Mouse (Mus musculus) forebrain, postnatal 0 days (tissue): ENCODE data around the gene Eif4g1. TPM values are rescaled to one million over a fixed set of nuclear protein-coding genes. Genes with fewer than 3 reads are reported as not detected.
A peak's percentile ranks its signal among the peaks of the same experiment; 100 is the strongest.

ENCODE experiments used
- ATAC-seq: fragments of 200-750 bp; cut with Nextera tagmentation; 2 replicates; pipeline ENCODE4 v1.8.0; 2017; ENCODE audit warnings: mild to moderate bottlenecking, moderate library complexity
- DNase-seq: peaks from one replicate; pipeline ENCODE4 v3.0.0-alpha.2; 2015
- H3K27ac ChIP-seq: fragments of 300-500 bp; sonication (generic); 2 replicates; pipeline ENCODE4 v1.5.1; 2014; ENCODE audit warnings: low read depth, mild to moderate bottlenecking, antibody characterized with exemption, low read length, moderate library complexity, mixed read lengths
- H3K27me3 ChIP-seq: fragments of 300-500 bp; sonication (generic); 2 replicates; pipeline ENCODE4 v1.6.1; 2014; ENCODE audit warnings: mild to moderate bottlenecking, low read length, mixed read lengths; ENCODE audit not compliant: insufficient read depth
- H3K36me3 ChIP-seq: fragments of 300-500 bp; sonication (generic); 2 replicates; pipeline ENCODE4 v1.6.1; 2014; ENCODE audit warnings: mild to moderate bottlenecking, moderate library complexity; ENCODE audit not compliant: insufficient read depth
- H3K4me1 ChIP-seq: fragments of 300-500 bp; sonication (generic); 2 replicates; pipeline ENCODE4 v1.6.1; 2014; ENCODE audit warnings: antibody characterized with exemption; ENCODE audit not compliant: insufficient read depth
- H3K4me2 ChIP-seq: fragments of 300-500 bp; sonication (generic); 2 replicates; pipeline ENCODE4 v1.6.1; 2014; ENCODE audit warnings: low read depth, mild to moderate bottlenecking, moderate library complexity
- H3K4me3 ChIP-seq: fragments of 300-500 bp; sonication (generic); 2 replicates; pipeline ENCODE4 v1.5.1; 2014; ENCODE audit warnings: low read depth, low read length, mixed read lengths
- H3K9ac ChIP-seq: fragments of 300-500 bp; sonication (generic); 2 replicates; pipeline ENCODE4 v1.6.1; 2014; ENCODE audit warnings: mild to moderate bottlenecking
- H3K9me3 ChIP-seq: fragments of 300-500 bp; sonication (generic); 2 replicates; pipeline ENCODE4 v1.6.1; 2016; ENCODE audit warnings: low read length
- CTCF ChIP-seq: sonication (generic); IDR thresholded peaks from 2 replicates; pipeline ENCODE4 v1.5.1; 2016; ENCODE audit warnings: antibody characterized with exemption, control low read depth, low read depth
- WGBS: fragments of 180-500 bp; shearing (Covaris S2); extraction: QIAGEN DNeasy Blood & Tissue Kit; methylation state at CpG from one replicate; pipeline ENCODE4 v1.1.7; 2014; 5-methylcytosine and 5-hydroxymethylcytosine counted together
- polyA plus RNA-seq: library from polyadenylated mRNA; unstranded; fragments of >200 nt; fragmentation: Nextera tagmentation; extraction: Ambion mirVana; gene quantifications from 2 replicates; pipeline ENCODE4 v1.2.1, GENCODE M21; 2015
- total RNA-seq: library from RNA; depleted of rRNA; stranded (reverse); fragments of >200 nt; gene quantifications from 2 replicates; pipeline ENCODE4 v1.2.3, GENCODE M21; 2014

Eif4g1 gene
- total and polyA plus RNA-seq, 2 experiments from 2014 or later, result 111 to 282 TPM

DNA sequence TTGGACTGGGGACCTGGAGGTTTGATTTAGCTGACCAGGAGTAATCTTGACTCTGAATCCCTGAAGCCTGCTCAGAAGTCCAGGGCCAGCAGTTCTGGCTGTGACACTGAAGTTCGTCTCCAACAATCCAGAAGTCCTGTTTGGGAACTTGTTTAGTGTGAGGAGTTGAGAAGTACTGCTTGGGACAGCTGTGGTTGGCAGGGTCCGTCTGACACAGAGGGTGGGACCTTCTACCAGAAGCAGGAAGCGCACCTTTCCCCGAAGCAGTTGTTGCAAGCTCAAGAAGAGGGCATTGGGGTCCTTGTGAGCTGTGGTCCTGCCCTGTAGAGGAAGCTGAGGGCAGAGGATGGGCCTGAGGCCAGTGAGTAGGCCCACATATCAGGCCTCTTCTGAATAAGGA, 57.6 kb downstream of the Eif4g1 start:
- Histone ChIP-seq H3K9ac (no peak overlapping the region), H3K4me2 (no peak overlapping the region), H3K9me3 (no peaks in the 10 kb centered on the region), H3K27me3 (no peaks in the 10 kb centered on the region), H3K4me1 (no peaks in the 10 kb centered on the region), H3K4me3 (no peak overlapping the region), H3K27ac (no peak overlapping the region), H3K36me3 (peaks cover 11% of the 10 kb centered on the region; the same call in 1 of the 2 replicates)
- DNase-seq, result no peak
- 89% methylated on average over 4 of the region's 4 CpGs for WGBS
- TF ChIP-seq CTCF, result no peak
- ATAC-seq, result no peak

DNA sequence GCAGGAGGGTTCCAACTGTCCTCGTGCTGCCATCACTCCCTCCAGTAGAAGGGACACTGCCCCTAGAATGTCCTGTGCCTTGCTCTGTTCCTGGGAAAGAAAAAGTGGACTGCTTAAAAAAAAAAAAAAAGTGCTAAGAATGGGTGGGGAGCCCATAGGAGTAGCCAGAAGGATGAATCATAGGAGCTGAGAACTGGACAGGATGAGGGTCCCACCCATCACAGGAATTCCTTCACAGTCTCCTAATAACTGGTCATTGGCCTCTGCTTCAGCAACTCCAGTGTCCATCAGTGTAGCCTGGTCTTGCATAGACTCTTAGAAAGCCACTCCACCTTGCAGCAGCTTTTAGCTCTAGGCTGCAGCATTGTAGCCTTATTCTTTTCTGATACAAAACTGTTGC, 58.3 kb downstream of the Eif4g1 start:
- no peak overlapping the region for H3K9ac ChIP-seq
- H3K27me3 ChIP-seq, result no peaks in the 10 kb centered on the region
- no peak for DNase-seq
- H3K4me1 ChIP-seq, result no peaks in the 10 kb centered on the region
- H3K4me3 ChIP-seq, result no peak overlapping the region
- no peak for TF ChIP-seq CTCF
- H3K9me3 ChIP-seq, result no peaks in the 10 kb centered on the region
- peaks cover 10% of the 10 kb centered on the region; the same call in 1 of the 2 replicates for H3K36me3 ChIP-seq
- ATAC-seq, result no peak
- 77% methylated on average over 1 of the region's 1 CpGs for WGBS
- H3K27ac ChIP-seq, result no peak overlapping the region
- H3K4me2 ChIP-seq, result no peak overlapping the region

DNA sequence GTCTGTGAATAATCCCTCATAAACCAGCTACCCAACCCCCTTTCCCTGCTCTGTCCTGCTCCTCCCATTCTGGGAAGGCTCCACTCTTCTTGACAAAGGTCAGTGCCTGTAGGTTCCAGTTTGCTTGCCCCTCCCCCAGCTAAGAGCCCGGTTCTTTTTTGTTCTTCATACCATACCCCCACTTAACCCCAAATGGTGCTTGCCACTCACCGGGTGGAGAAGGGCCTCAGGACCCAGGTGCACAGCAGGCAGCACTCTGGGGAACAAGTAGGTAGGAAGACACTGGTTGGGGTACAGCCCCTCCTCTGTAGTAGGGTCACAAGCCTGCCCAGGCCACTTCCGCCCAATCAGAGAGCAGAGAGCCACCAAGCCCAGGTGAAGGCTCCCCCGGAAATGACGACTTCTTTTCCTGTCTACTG, 62.2 kb downstream of the Eif4g1 start:
- H3K9me3 ChIP-seq, result no peaks in the 10 kb centered on the region
- H3K4me2 ChIP-seq, result no peak overlapping the region
- 49% methylated on average over 5 of the region's 5 CpGs for WGBS
- no peaks in the 10 kb centered on the region for H3K36me3 ChIP-seq
- peaks cover 8% of the 10 kb centered on the region for H3K27me3 ChIP-seq
- H3K27ac ChIP-seq, result no peak overlapping the region
- ATAC-seq (no peak), DNase-seq (no peak)
- TF ChIP-seq CTCF, result no peak
- H3K9ac ChIP-seq, result no peak overlapping the region
- no peak overlapping the region for H3K4me3 ChIP-seq
- 0 out of 2 replicates have a peak, but pooled peaks cover 4% of the 10 kb centered on the region for H3K4me1 ChIP-seq

DNA sequence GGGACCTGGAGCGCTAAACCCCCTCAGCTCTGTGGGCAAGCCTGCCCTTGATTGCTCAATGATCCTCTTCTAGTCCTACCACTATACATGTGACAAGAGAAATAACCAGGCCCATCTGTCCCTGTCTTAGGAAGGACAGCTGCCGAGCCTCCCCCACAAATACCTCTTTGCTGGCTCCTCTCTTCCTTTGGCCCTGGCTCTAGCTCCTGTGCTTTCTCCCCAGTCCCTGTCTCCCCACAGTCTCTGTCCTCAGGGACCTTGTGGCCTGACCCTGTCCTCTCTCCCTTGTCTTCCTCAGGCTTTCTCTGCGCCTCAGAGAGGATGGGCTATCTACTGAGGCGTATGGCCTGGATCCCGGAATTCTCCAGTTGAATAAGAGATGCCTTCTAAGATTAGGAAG, 63.6 kb downstream of the Eif4g1 start:
- Histone ChIP-seq H3K27me3 (peaks cover 10% of the 10 kb centered on the region), H3K4me2 (no peak overlapping the region), H3K27ac (no peak overlapping the region), H3K36me3 (no peaks in the 10 kb centered on the region), H3K4me3 (no peak overlapping the region), H3K4me1 (0 out of 2 replicates have a peak, but pooled peaks cover 4% of the 10 kb centered on the region), H3K9ac (no peak overlapping the region), H3K9me3 (no peaks in the 10 kb centered on the region)
- TF ChIP-seq CTCF, result no peak
- DNase-seq (peak; percentile 24), ATAC-seq (no peak)
- WGBS, result 68% methylated on average over 5 of the region's 5 CpGs

- DNase-seq, result peak; percentile 58
Measured at GRCm38 (mm10) chr16:20732251-20732924, 64.3 kb downstream of the Eif4g1 start.

DNA sequence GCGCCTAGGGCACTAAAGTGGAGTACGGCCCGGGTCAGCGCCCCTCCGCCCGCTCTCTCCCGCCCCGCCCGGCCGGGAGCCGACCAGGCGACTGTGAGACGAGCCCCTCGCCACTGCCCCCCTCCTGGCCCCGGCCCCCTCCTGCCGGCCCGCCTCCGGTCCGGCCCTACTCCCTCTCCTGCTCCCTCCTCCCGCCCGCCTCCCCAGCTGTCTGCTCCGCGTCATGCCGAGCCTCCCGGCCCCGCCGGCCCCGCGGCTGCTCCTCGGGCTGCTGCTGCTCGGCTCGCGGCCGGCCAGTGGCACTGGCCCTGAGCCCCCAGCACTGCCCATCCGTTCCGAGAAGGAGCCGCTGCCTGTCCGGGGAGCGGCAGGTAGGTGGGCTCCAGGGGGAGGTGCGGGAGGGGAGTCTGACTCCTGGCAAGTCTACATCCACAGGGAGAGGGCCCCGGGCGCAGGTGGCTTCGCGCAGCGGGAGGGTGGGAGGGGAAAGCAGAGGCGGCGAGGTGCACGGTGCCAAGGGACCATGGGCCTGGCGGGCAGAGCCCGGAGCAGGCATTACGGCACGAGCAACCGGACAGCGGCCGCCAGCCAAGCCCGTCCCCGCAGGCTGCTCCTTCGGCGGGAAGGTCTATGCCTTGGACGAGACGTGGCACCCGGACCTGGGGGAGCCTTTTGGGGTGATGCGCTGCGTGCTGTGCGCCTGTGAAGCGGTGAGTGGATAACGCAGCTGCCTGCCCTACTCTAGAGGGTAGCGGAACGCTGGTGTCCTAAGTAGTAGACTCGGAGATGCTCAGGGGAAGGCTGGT, 65.0 kb downstream of the Eif4g1 start, which contains the start of gene Chrd:
TSS of gene Chrd (plus strand) at position 203 of the 806 bp plus-strand sequence.
- ATAC-seq, result peak; percentile 83
- H3K27ac ChIP-seq, result peak within 1 kb of the TSS; percentile 64
- H3K4me2 ChIP-seq, result peak within 1 kb of the TSS; percentile 85
- H3K27me3 ChIP-seq, result peaks cover 10% of the 10 kb centered on the region
- 0 out of 2 replicates have a peak, but pooled peaks cover 4% of the 10 kb centered on the region for H3K4me1 ChIP-seq
- H3K9me3 ChIP-seq, result no peaks in the 10 kb centered on the region
- TF ChIP-seq CTCF, result no peak
- DNase-seq, result peak; percentile 56
- peak within 1 kb of the TSS; percentile 86 for H3K9ac ChIP-seq
- H3K4me3 ChIP-seq, result peak within 1 kb of the TSS; percentile 80
- 1% methylated on average over 64 of the region's 70 CpGs for WGBS
- H3K36me3 ChIP-seq, result no peaks in the 10 kb centered on the region

More at GRCm38 (mm10) chr16:20732251-20732924, 64.3 kb downstream of the Eif4g1 start:
- no peaks in the 10 kb centered on the region for H3K36me3 ChIP-seq
- peak overlapping the region; percentile 85 for H3K4me2 ChIP-seq
- H3K9ac ChIP-seq, result peak overlapping the region; percentile 86
- whole genome bisulfite sequencing, result 5% methylated on average over 24 of the region's 30 CpGs
- TF ChIP-seq CTCF, result peak; percentile 23; the same call in 1 of the 2 replicates
- H3K27me3 ChIP-seq, result peaks cover 10% of the 10 kb centered on the region
- H3K4me1 ChIP-seq, result 0 out of 2 replicates have a peak, but pooled peaks cover 4% of the 10 kb centered on the region
- peak overlapping the region; percentile 80 for H3K4me3 ChIP-seq
- peak; percentile 51 for ATAC-seq
- H3K27ac ChIP-seq, result peak overlapping the region; percentile 64
- no peaks in the 10 kb centered on the region for H3K9me3 ChIP-seq
